ENCODE assay signal across 8 mouse cellular contexts in the genomic region with DNA sequence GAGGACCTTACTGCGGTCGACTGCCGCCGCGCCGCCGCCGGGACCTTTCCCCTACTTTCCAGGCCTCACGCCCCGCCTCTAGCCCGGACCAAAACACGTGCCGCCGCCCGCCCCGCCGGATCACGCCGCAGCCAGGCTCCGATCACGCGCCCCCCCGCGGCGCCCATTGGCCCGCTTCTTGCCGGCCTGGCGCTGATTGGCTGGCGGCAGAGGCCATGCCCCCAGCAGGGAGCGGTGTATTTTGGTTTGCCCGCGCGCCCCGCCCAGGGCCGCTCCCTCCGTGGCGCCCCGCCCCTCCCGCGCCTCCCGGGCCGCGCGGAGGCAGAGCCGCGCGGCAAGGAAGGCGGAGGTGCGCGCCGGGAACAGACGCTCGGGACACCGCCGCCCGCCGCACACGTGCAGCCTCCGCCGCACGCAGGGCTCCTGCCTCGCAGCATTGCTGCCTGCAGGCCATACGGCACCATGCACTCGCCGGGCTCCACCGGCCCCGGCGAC. TPM values are rescaled to one million over a fixed set of nuclear protein-coding genes. Genes with fewer than 3 reads are reported as not detected.
DNase-seq lines count a peak whose midpoint lies in the region; ATAC-seq and TF ChIP-seq lines count a peak whose summit lies in the region.

Gene Klf11 (plus strand): TSS at position 212 of the 495 bp plus-strand sequence.

- WGBS in heart, embryonic 11.5 days (ENCODE audit: insufficient replicate concordance) = under 1% methylated on average over 55 of the region's 68 CpGs
- under 1% methylated on average over 66 of the region's 68 CpGs for WGBS in kidney, embryonic 16.5 days
- under 1% methylated on average over 64 of the region's 68 CpGs for WGBS in liver, adult 2 months

- DNase-seq in B cell, adult 2 months = peak; percentile 97
- peak; percentile 97 for DNase-seq in brain, adult 2 months (ENCODE audit: low read depth, low spot score)
- peak; percentile 73 for DNase-seq in liver, adult 2 months (ENCODE audit: extremely low read depth, low read depth, low spot score)
- peak; percentile 96 for DNase-seq in splenic B cell, adult 2 months (ENCODE audit: low read depth, low spot score)

- peaks cover 18% of the 10 kb centered on the region for H3K4me1 ChIP-seq in heart, embryonic 11.5 days (ENCODE audit: control insufficient read depth, insufficient read depth, low read length)
- peaks cover 34% of the 10 kb centered on the region for H3K4me1 ChIP-seq in kidney, embryonic 16.5 days (ENCODE audit: insufficient read depth, low read length)
- peaks cover 28% of the 10 kb centered on the region for H3K4me1 ChIP-seq in liver, adult 2 months (ENCODE audit: control insufficient read depth, insufficient read depth, low read length)

- peaks cover 17% of the 10 kb centered on the region for H3K36me3 ChIP-seq in heart, embryonic 11.5 days (ENCODE audit: control insufficient read depth, insufficient read depth, low read length)
- peaks cover 21% of the 10 kb centered on the region for H3K36me3 ChIP-seq in kidney, embryonic 16.5 days (ENCODE audit: insufficient read depth, low read length)
- peaks cover 14% of the 10 kb centered on the region; the same call in 1 of the 2 replicates for H3K36me3 ChIP-seq in liver, adult 2 months (ENCODE audit: control insufficient read depth, insufficient read depth, low read length)
- peaks cover 6% of the 10 kb centered on the region for H3K36me3 ChIP-seq in myocyte (ENCODE audit: control insufficient read depth, insufficient read depth)
- H3K36me3 ChIP-seq in splenic B cell, adult 2 months (ENCODE audit: control insufficient read depth, insufficient read depth, low read length, poor library complexity, severe bottlenecking) = no peaks in the 10 kb centered on the region

- no peaks in the 10 kb centered on the region for H3K27me3 ChIP-seq in heart, embryonic 11.5 days (ENCODE audit: control insufficient read depth, insufficient read depth, low read length)
- H3K27me3 ChIP-seq in kidney, embryonic 16.5 days (ENCODE audit: insufficient read depth, low read length) = no peaks in the 10 kb centered on the region
- H3K27me3 ChIP-seq in liver, adult 2 months (ENCODE audit: control insufficient read depth, insufficient read depth, low read length) = no peaks in the 10 kb centered on the region
- no peaks in the 10 kb centered on the region for H3K27me3 ChIP-seq in myocyte (ENCODE audit: control insufficient read depth, insufficient read depth, insufficient read length)
- no peaks in the 10 kb centered on the region for H3K27me3 ChIP-seq in splenic B cell, adult 2 months (ENCODE audit: control insufficient read depth, insufficient read depth, low read length, poor library complexity, severe bottlenecking)

- peak within 1 kb of the TSS; percentile 98 for H3K27ac ChIP-seq in heart, embryonic 11.5 days (ENCODE audit: low read depth, low read length)
- peak within 1 kb of the TSS; percentile 97 for H3K27ac ChIP-seq in kidney, embryonic 16.5 days (ENCODE audit: low read length)
- H3K27ac ChIP-seq in liver, adult 2 months (replicated peaks; ENCODE audit: insufficient read depth, low read depth, low read length) = peak within 1 kb of the TSS; percentile 96

- TF ChIP-seq CTCF in liver, adult 2 months (IDR thresholded peaks at IDR 0.05; ENCODE audit: low read depth, low read length) = no peak

- H3K9ac ChIP-seq in heart, embryonic 11.5 days (ENCODE audit: low read depth, low read length) = peak within 1 kb of the TSS; percentile 97
- H3K9ac ChIP-seq in kidney, embryonic 16.5 days (replicated peaks; ENCODE audit: low read length) = peak within 1 kb of the TSS; percentile 95
- H3K9ac ChIP-seq in liver, adult 2 months (ENCODE audit: low read depth, low read length) = peak within 1 kb of the TSS; percentile 99

- peaks cover 23% of the 10 kb centered on the region; the same call in 1 of the 2 replicates for H3K79me2 ChIP-seq in liver, adult 2 months (ENCODE audit: control insufficient read depth, insufficient read depth, low read length)
- no peaks in the 10 kb centered on the region for H3K79me2 ChIP-seq in myocyte (ENCODE audit: control insufficient read depth, insufficient read depth)

- no peaks in the 10 kb centered on the region for H3K9me3 ChIP-seq in heart, embryonic 11.5 days (replicated peaks; ENCODE audit: control insufficient read depth, low read length)
- H3K9me3 ChIP-seq in kidney, embryonic 16.5 days (ENCODE audit: low read length) = no peaks in the 10 kb centered on the region

- ATAC-seq in erythroblast, adult 5-6 weeks (replicated peaks; ENCODE audit: low FRiP score, poor library complexity, severe bottlenecking) = peak; percentile 70
- peak; percentile 94 for ATAC-seq in heart, embryonic 11.5 days (replicated peaks; ENCODE audit: insufficient number of reproducible peaks, low FRiP score, low TSS enrichment)
- peak; percentile 94 for ATAC-seq in kidney, embryonic 16.5 days (ENCODE audit: low FRiP score, low TSS enrichment)

- H3K4me3 ChIP-seq in heart, embryonic 11.5 days (ENCODE audit: low read depth, low read length) = peak within 1 kb of the TSS; percentile 97
- H3K4me3 ChIP-seq in kidney, embryonic 16.5 days (ENCODE audit: low read length) = peak within 1 kb of the TSS; percentile 93
- peak within 1 kb of the TSS; percentile 90 for H3K4me3 ChIP-seq in liver, adult 2 months (ENCODE audit: insufficient read depth, low read depth, low read length)
- H3K4me3 ChIP-seq in myocyte = peak within 1 kb of the TSS; percentile 31

- peak within 1 kb of the TSS; percentile 34 for H3ac ChIP-seq in myocyte (ENCODE audit: control insufficient read depth, insufficient read length)

- peak; percentile 61 for TF ChIP-seq POLR2A in liver, adult 2 months (IDR thresholded peaks at IDR 0.05; ENCODE audit: extremely low read depth, insufficient read depth, low read length)
- TF ChIP-seq POLR2A in myocyte (IDR thresholded peaks at IDR 0.05; ENCODE audit: insufficient read length, low read depth) = peak; percentile 83

- H3K4me2 ChIP-seq in heart, embryonic 11.5 days = peak within 1 kb of the TSS; percentile 78
- peak within 1 kb of the TSS; percentile 70 for H3K4me2 ChIP-seq in kidney, embryonic 16.5 days (replicated peaks; ENCODE audit: low read depth, low read length)
- peak within 1 kb of the TSS; percentile 80 for H3K4me2 ChIP-seq in myocyte (ENCODE audit: low read depth)

TF ChIP-seq in myocyte, 11 proteins besides CTCF, POLR2A, EP300 and RAD21:
- TF ChIP-seq POLR2AphosphoS2 (IDR thresholded peaks at IDR 0.05; ENCODE audit: insufficient read length, low read depth) (peak; percentile 67), TCF3 (IDR thresholded peaks at IDR 0.05; ENCODE audit: insufficient read length, low read depth) (no peak), MYOG (IDR thresholded peaks at IDR 0.05; ENCODE audit: control insufficient read depth in 1 of 3, insufficient read depth in 1 of 3, insufficient read length in 2 of 3, low read depth in 2 of 3) (peak in 1 of 3 experiments; percentile 6), E2F4 (IDR thresholded peaks at IDR 0.05; ENCODE audit: insufficient read depth) (no peak), SRF (IDR thresholded peaks at IDR 0.05; ENCODE audit: control insufficient read depth, insufficient read length, low read depth) (no peak), MYOD1 (IDR thresholded peaks at IDR 0.05; ENCODE audit: control insufficient read depth in 1 of 3, insufficient read length in 2 of 3, low read depth in 2 of 3) (no peak), USF1 (IDR thresholded peaks at IDR 0.05; ENCODE audit: low read depth) (peak; percentile 23)
TF ChIP-seq in myocyte: peak in this region for 3.

RNA-seq across cellular contexts. Expression of gene Klf11, which starts in this region (rescaled TPM):
- 4.8 and 7.9 TPM in 2 replicates for total RNA-seq in erythroblast, adult 5-6 weeks (2015; ENCODE audit: low replicate concordance)
- 11.8 and 14.8 TPM in 2 replicates for total RNA-seq in erythroblast, adult 5-6 weeks (2017; ENCODE audit: low replicate concordance)
- 12.2 and 15.3 TPM in 2 replicates for polyA plus RNA-seq in heart, embryonic 11.5 days (2014; fragmentation: Nextera tagmentation; extraction: Ambion mirVana)
- polyA plus RNA-seq in kidney, embryonic 16.5 days (2015; fragmentation: Nextera tagmentation; extraction: Ambion mirVana) = 15.6 and 17.0 TPM in 2 replicates
- total RNA-seq in liver, adult 2 months (2014; rRNA removed) = 5.9 and 9.9 TPM in 2 replicates
- 2.8 and 3.5 TPM in 2 replicates for polyA plus RNA-seq in liver, adult 2 months (2012; rRNA removed)
- polyA plus RNA-seq in myocyte (2012; fragmentation: generic; extraction: Trizol) = 4.1 TPM

Comparison
In these comparisons a context has a peak if more than half of its experiments do, and no peak if none do; other contexts are left out.
1. Peak in every context shown above with its lines: DNase-seq, ATAC-seq, H3K4me3 ChIP-seq and H3K27ac ChIP-seq.
2. H3K4me3 ChIP-seq: peak in every context shown above with its lines; median percentile 97 in heart, embryonic 11.5 days; 93 in kidney, embryonic 16.5 days; 90 in liver, adult 2 months; 31 in myocyte.